Mouse (Mus musculus) ES-E14 (cell line): ENCODE measurements at regions not wholly inside any gene's neighbourhood (a gene's known extent, or its start where the extent isn't known, plus 50 kb on each side); places are given as distances from the start of the nearest gene placed in this dataset.

Source experiments
- DNase-seq: peaks from one replicate; pipeline ENCODE4 v3.0.0-alpha.2; 2013; ENCODE audit warnings: low read depth, low spot score
- H3K27ac ChIP-seq: 2 replicates; pipeline ENCODE4 v1.5.1; 2012; ENCODE audit warnings: low read depth, mild to moderate bottlenecking, low read length, moderate library complexity, mixed read lengths; ENCODE audit not compliant: poor library complexity, insufficient read depth, severe bottlenecking
- H3K36me3 ChIP-seq: 2 replicates; pipeline ENCODE4 v1.6.1; 2012; ENCODE audit warnings: mild to moderate bottlenecking, low read length, moderate library complexity, mixed read lengths; ENCODE audit not compliant: control insufficient read depth, poor library complexity, insufficient read depth, severe bottlenecking
- H3K4me1 ChIP-seq, 2 experiments: fragments of 150-350 bp in 1 of 2; sonication (generic) in 1 of 2; 2 replicates each; pipeline ENCODE4 v1.6.1; 2012; ENCODE audit warnings: low read length in 2 of 2, mild to moderate bottlenecking in 1 of 2, mixed read lengths in 1 of 2; ENCODE audit not compliant: control insufficient read depth in 2 of 2, insufficient read depth in 2 of 2, poor library complexity in 1 of 2
- H3K4me3 ChIP-seq, 2 experiments: fragments of 150-350 bp in 1 of 2; sonication (generic) in 1 of 2; 2 replicates each; pipeline ENCODE4 v1.5.1; 2012; ENCODE audit warnings: low read length in 2 of 2, low read depth in 1 of 2, mild to moderate bottlenecking in 1 of 2, mixed read lengths in 1 of 2; ENCODE audit not compliant: insufficient read depth in 1 of 2, poor library complexity in 1 of 2, severe bottlenecking in 1 of 2
- H3K9ac ChIP-seq: 2 replicates; pipeline ENCODE4 v1.6.1; 2012; ENCODE audit warnings: low read depth, mild to moderate bottlenecking, low read length, mixed read lengths; ENCODE audit not compliant: poor library complexity, insufficient read depth, severe bottlenecking
- H3K9me3 ChIP-seq: fragments of 150-350 bp; sonication (generic); 2 replicates; pipeline ENCODE4 v1.6.1; 2012; ENCODE audit warnings: low read depth, mild to moderate bottlenecking, low read length; ENCODE audit not compliant: control insufficient read depth, insufficient read depth
- CHD2 ChIP-seq: IDR thresholded peaks from 2 replicates; pipeline ENCODE4 v1.6.1; 2014; ENCODE audit warnings: mild to moderate bottlenecking, low read depth, low read length, inconsistent platforms
- HCFC1 ChIP-seq: IDR thresholded peaks from 2 replicates; pipeline ENCODE4 v1.6.1; 2012; ENCODE audit warnings: low read length, inconsistent platforms, borderline replicate concordance; ENCODE audit not compliant: insufficient read depth
- MAFK ChIP-seq: IDR thresholded peaks from 2 replicates; pipeline ENCODE4 v1.6.1; 2014; ENCODE audit warnings: mild to moderate bottlenecking, low read depth, low read length, inconsistent platforms; ENCODE audit not compliant: insufficient read depth
- ZC3H11A ChIP-seq: IDR thresholded peaks from 2 replicates; pipeline ENCODE4 v1.6.1; 2012; ENCODE audit warnings: low read depth, mild to moderate bottlenecking, inconsistent platforms, low read length, borderline replicate concordance
- ZNF384 ChIP-seq: IDR thresholded peaks from 2 replicates; pipeline ENCODE4 v1.6.1; 2012; ENCODE audit warnings: low read depth, low read length, inconsistent platforms
- in situ Hi-C, 2 experiments: fragments of 600-800 bp; cut with MboI; formaldehyde crosslinking; loops; one replicate each; pipeline ENCODE4 v1.15.1; 2025; ENCODE audit warnings: low sequenced_read_pairs in 2 of 2, inconsistent platforms in 1 of 2; ENCODE audit not compliant: unreplicated experiment in 2 of 2

DNA sequence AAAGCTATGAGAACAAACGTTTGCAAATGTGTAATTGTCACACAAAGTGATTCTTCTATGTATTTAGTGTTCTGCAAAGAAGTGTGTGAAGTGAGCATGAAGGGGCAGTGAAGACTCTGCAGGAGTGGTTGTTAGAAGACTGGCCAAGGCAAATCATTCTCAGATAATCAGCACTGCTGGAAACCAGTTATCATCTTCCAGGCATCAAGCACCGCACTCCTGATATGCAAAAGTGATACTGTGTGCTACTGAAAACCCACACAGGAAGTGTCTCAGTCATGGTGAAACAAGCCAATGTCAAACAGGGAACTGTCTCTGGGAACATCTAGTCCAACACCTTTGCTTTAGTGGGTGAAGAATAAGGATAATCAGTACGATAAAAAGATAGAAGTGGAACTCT, 427.9 kb upstream of the Cited2 start:
- H3K9ac ChIP-seq = no peak overlapping the region
- H3K4me3 ChIP-seq = no peak overlapping the region
- H3K36me3 ChIP-seq = no peaks in the 10 kb centered on the region
- no peak for DNase-seq
- no peaks in the 10 kb centered on the region for H3K9me3 ChIP-seq
- no peak for TF ChIP-seq CHD2
- no peak for TF ChIP-seq HCFC1
- TF ChIP-seq ZNF384 = no peak
- no peak for TF ChIP-seq MAFK
- no peak for TF ChIP-seq ZC3H11A
- H3K4me1 ChIP-seq = no peaks in the 10 kb centered on the region
- in situ Hi-C loops = no loop called here
- H3K27ac ChIP-seq = no peak overlapping the region

DNA sequence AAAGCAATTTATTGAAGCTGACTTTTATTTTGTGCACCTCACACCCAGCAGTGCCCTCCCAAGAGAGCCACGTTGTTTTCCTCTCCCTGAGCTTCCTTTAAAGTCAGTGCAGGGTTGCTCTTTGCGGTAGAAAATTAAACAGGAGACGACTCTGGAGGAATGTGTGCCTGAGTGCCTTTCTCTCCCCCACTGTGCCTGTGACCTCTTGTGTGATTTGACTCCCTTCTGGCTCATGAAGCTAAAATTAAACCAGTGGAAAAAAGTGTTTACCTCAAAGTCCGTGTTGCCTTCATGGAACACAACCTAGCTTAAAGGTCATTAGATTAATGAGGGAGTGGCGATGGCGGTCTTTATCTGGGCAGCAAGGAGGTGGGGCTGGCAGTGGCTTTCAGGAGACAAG, 423.4 kb upstream of the Cited2 start:
- DNase-seq = no peak
- Histone ChIP-seq H3K27ac (no peak overlapping the region), H3K9ac (no peak overlapping the region), H3K4me1 (no peaks in the 10 kb centered on the region), H3K4me3 (no peak overlapping the region), H3K9me3 (no peaks in the 10 kb centered on the region), H3K36me3 (no peaks in the 10 kb centered on the region)
- TF ChIP-seq HCFC1 (no peak), ZNF384 (no peak), CHD2 (no peak), MAFK (no peak), ZC3H11A (no peak)
- in situ Hi-C loops = no loop called here

DNA sequence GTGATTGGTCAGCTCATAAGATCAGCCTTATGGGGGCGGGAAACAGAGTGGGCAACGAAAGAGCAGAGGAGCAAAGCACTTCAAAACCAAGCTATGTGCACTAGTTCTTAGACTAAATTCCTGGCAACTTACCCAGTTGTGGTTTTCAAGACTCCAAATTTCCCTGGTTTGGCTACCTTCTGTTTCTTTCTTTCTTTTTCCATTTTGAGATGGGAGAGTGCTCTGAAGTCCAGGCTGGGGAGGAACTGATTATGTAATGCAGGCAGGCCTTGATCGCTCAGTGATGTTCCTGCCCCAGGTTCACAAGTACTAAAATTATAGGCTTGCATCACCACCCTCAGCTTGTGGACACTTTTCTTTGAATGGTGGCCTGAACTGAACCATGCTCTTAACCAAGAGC, 396.3 kb upstream of the Cited2 start:
- no peak for DNase-seq
- Histone ChIP-seq H3K4me1 (no peaks in the 10 kb centered on the region), H3K27ac (no peak overlapping the region), H3K9me3 (no peaks in the 10 kb centered on the region), H3K36me3 (no peaks in the 10 kb centered on the region), H3K4me3 (no peak overlapping the region), H3K9ac (no peak overlapping the region)
- in situ Hi-C loops = no loop called here
- no peak for TF ChIP-seq HCFC1
- no peak for TF ChIP-seq ZC3H11A
- no peak for TF ChIP-seq CHD2
- no peak for TF ChIP-seq ZNF384
- TF ChIP-seq MAFK = no peak

DNA sequence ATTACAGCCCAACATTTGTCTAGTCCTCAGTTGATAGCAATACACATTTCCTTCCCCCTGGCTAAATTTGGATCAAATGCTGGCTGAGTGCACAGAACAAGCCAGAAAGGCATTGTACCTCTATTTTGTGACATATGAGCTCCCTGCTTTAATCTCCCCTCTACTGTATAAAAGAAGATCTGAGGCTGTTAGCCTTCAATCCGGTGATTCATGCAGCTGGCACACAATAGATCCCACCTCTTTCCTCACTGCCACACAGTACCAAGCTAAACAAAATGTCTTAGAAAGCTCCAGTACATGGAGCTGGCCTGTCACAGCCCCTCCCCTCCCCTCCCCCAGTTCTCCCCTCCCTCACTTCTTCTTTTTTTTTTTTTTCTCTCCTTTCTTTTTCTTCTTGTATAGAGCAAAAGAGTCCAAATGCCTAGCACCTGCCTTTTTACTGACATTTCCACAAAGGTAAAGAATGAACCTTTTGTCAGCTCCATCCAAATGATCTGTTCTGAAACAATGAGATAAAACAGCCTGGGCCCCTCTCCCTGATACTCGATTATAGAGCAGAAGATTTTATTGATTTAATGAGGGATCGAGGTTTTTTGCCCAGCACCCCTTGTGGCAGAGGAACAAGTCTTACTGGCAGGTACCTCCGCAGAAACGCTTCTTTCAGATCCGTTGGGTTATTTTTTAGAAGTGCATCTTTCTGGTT, 392.0 kb upstream of the Cited2 start:
- no peak overlapping the region for H3K9ac ChIP-seq
- H3K36me3 ChIP-seq = no peaks in the 10 kb centered on the region
- no peaks in the 10 kb centered on the region for H3K9me3 ChIP-seq
- H3K27ac ChIP-seq = no peak overlapping the region
- peaks cover 0 to 5% of the 10 kb centered on the region in 2 experiments; a peak in 2 of 4 replicates for H3K4me1 ChIP-seq
- TF ChIP-seq CHD2 (no peak), HCFC1 (no peak), ZC3H11A (no peak), ZNF384 (no peak), MAFK (no peak)
- no peak for DNase-seq
- H3K4me3 ChIP-seq = no peak overlapping the region
- in situ Hi-C loops = no loop called here

DNA sequence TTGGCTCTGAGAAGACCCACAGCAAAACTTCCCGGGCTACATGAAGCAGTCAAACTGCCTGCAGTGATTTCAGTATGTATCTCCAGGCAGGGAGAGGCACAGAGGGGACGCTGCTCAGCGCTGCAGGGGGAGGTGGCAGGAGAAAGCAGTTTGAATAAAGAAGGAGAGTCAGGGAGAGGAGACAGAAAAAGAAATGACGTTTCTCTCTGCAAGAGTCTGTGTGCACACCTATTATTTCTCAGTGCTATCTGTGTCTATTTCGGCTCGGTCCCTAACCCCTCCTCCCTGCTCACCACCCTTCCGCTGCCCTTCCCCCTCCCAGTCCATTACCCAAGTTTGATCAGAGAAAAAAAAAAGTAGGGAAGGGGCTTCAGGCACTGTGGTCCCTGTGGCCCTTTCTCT, 391.4 kb upstream of the Cited2 start:
- peaks cover 0 to 5% of the 10 kb centered on the region in 2 experiments; a peak in 2 of 4 replicates for H3K4me1 ChIP-seq
- DNase-seq = no peak
- TF ChIP-seq ZNF384 (0 out of 2 replicates have a peak, but pooled peaks have one; percentile 34), CHD2 (no peak)
- no peak overlapping the region for H3K27ac ChIP-seq
- in situ Hi-C loops = no loop called here
- H3K4me3 ChIP-seq = no peak overlapping the region; a peak in 1 of 4 replicates
- H3K36me3 ChIP-seq = no peaks in the 10 kb centered on the region
- no peaks in the 10 kb centered on the region for H3K9me3 ChIP-seq
- no peak overlapping the region for H3K9ac ChIP-seq
